Mouse (Mus musculus) stomach, embryonic 16.5 days (tissue): ENCODE measurements at regions not wholly inside any gene's neighbourhood (a gene's known extent, or its start where the extent isn't known, plus 50 kb on each side); places are given as distances from the start of the nearest gene placed in this dataset.
A peak's percentile ranks its signal among the peaks of the same experiment; 100 is the strongest.
"Not testable (repeated sequence)": the region's sequence is repeated elsewhere in the genome, so short reads cannot be mapped to it uniquely, and the experiment has no call there.

Experiments
- ATAC-seq: fragments of 200-750 bp; cut with Nextera tagmentation; 2 replicates; pipeline ENCODE4 v1.8.0; 2017; ENCODE audit warnings: moderate number of reproducible peaks, moderate TSS enrichment; ENCODE audit not compliant: insufficient read depth, low FRiP score
- H3K27ac ChIP-seq: fragments of 300-500 bp; sonication (generic); 2 replicates; pipeline ENCODE4 v1.5.1; 2014; ENCODE audit warnings: low read length
- H3K27me3 ChIP-seq: fragments of 300-500 bp; sonication (generic); 2 replicates; pipeline ENCODE4 v1.6.1; 2014; ENCODE audit warnings: low read length, control low read depth, mixed read lengths; ENCODE audit not compliant: control insufficient read depth, insufficient read depth
- H3K36me3 ChIP-seq: fragments of 300-500 bp; sonication (generic); 2 replicates; pipeline ENCODE4 v1.6.1; 2014; ENCODE audit warnings: low read length; ENCODE audit not compliant: control insufficient read depth, insufficient read depth
- H3K4me1 ChIP-seq: fragments of 300-500 bp; sonication (generic); 2 replicates; pipeline ENCODE4 v1.6.1; 2014; ENCODE audit warnings: low read length, control low read depth, mixed read lengths; ENCODE audit not compliant: control insufficient read depth, insufficient read depth
- H3K4me2 ChIP-seq: fragments of 300-500 bp; sonication (generic); 2 replicates; pipeline ENCODE4 v1.6.1; 2014; ENCODE audit warnings: low read depth, low read length, mixed read lengths
- H3K4me3 ChIP-seq: fragments of 300-500 bp; sonication (generic); replicated peaks from 2 replicates; pipeline ENCODE4 v1.5.1; 2014; ENCODE audit warnings: mild to moderate bottlenecking, low read length
- H3K9ac ChIP-seq: fragments of 300-500 bp; sonication (generic); 2 replicates; pipeline ENCODE4 v1.6.1; 2014; ENCODE audit warnings: low read length
- H3K9me3 ChIP-seq: fragments of 300-500 bp; sonication (generic); replicated peaks from 2 replicates; pipeline ENCODE4 v1.6.1; 2016; ENCODE audit warnings: low read length, control low read depth; ENCODE audit not compliant: control insufficient read depth
- WGBS: fragments of 180-500 bp; shearing (Covaris S2); extraction: QIAGEN DNeasy Blood & Tissue Kit; methylation state at CpG from one replicate; pipeline ENCODE4 v1.1.7; 2014; 5-methylcytosine and 5-hydroxymethylcytosine counted together

- 76% methylated on average over 8 of the region's 8 CpGs for WGBS
- Histone ChIP-seq H3K36me3 (no peaks in the 10 kb centered on the region), H3K27me3 (no peaks in the 10 kb centered on the region), H3K27ac (no peak overlapping the region), H3K4me1 (no peaks in the 10 kb centered on the region), H3K9ac (no peak overlapping the region), H3K9me3 (no peaks in the 10 kb centered on the region), H3K4me3 (no peak overlapping the region), H3K4me2 (no peak overlapping the region)
- ATAC-seq, result no peak
Measured at GRCm38 (mm10) chr10:8116821-8117220, 160.8 kb upstream of the Tab2 start.

- H3K27me3 ChIP-seq, H3K36me3 ChIP-seq, H3K9me3 ChIP-seq, H3K4me3 ChIP-seq, H3K4me2 ChIP-seq, H3K27ac ChIP-seq, H3K9ac ChIP-seq, ATAC-seq, H3K4me1 ChIP-seq: not testable (repeated sequence)
- 75% methylated on average over 5 of the region's 5 CpGs for WGBS
Measured at GRCm38 (mm10) chr10:8114932-8115331, 158.9 kb upstream of the Tab2 start.

GRCm38 (mm10) chr10:8114530-8114929 is 158.5 kb upstream of the Tab2 start:
- H3K9me3 ChIP-seq, result no peaks in the 10 kb centered on the region
- H3K4me3 ChIP-seq, result no peak overlapping the region
- no peak overlapping the region for H3K4me2 ChIP-seq
- no peaks in the 10 kb centered on the region for H3K36me3 ChIP-seq
- H3K27me3 ChIP-seq, result no peaks in the 10 kb centered on the region
- no peaks in the 10 kb centered on the region for H3K4me1 ChIP-seq
- no peak overlapping the region for H3K27ac ChIP-seq
- no peak overlapping the region for H3K9ac ChIP-seq
- WGBS, result 62% methylated on average over 3 of the region's 3 CpGs
- no peak for ATAC-seq

GRCm38 (mm10) chr10:8100489-8100888 is 144.5 kb upstream of the Tab2 start:
- 79% methylated on average over 6 of the region's 6 CpGs for WGBS
- Histone ChIP-seq H3K4me1 (no peaks in the 10 kb centered on the region), H3K9ac (no peak overlapping the region), H3K36me3 (no peaks in the 10 kb centered on the region), H3K4me3 (no peak overlapping the region), H3K4me2 (no peak overlapping the region), H3K27me3 (no peaks in the 10 kb centered on the region), H3K27ac (no peak overlapping the region), H3K9me3 (peaks cover 8% of the 10 kb centered on the region; the same call in 1 of the 2 replicates)
- ATAC-seq, result no peak

- no peaks in the 10 kb centered on the region for H3K36me3 ChIP-seq
- H3K4me3 ChIP-seq, result no peak overlapping the region
- H3K4me2 ChIP-seq, result no peak overlapping the region
- no peak overlapping the region for H3K27ac ChIP-seq
- peak; percentile 33; the same call in 1 of the 2 replicates for ATAC-seq
- no peak overlapping the region for H3K9ac ChIP-seq
- no peaks in the 10 kb centered on the region for H3K9me3 ChIP-seq
- no peaks in the 10 kb centered on the region for H3K4me1 ChIP-seq
- no peaks in the 10 kb centered on the region for H3K27me3 ChIP-seq
- 41% methylated on average over 2 of the region's 2 CpGs for WGBS
Measured at GRCm38 (mm10) chr10:8095924-8096323, 139.9 kb upstream of the Tab2 start.

- no peak overlapping the region for H3K4me3 ChIP-seq
- H3K27me3 ChIP-seq, result no peaks in the 10 kb centered on the region
- H3K4me1 ChIP-seq, result no peaks in the 10 kb centered on the region
- no peak overlapping the region for H3K9ac ChIP-seq
- no peak overlapping the region for H3K27ac ChIP-seq
- H3K9me3 ChIP-seq, result no peaks in the 10 kb centered on the region
- ATAC-seq, result no peak
- WGBS, result 82% methylated on average over 3 of the region's 3 CpGs
- no peaks in the 10 kb centered on the region for H3K36me3 ChIP-seq
- H3K4me2 ChIP-seq, result no peak overlapping the region
Measured at GRCm38 (mm10) chr10:8095206-8095605, 139.2 kb upstream of the Tab2 start.

- Histone ChIP-seq H3K27ac (no peak overlapping the region; the same call in 1 of the 2 replicates), H3K4me3 (no peak overlapping the region), H3K4me1 (peaks cover 3% of the 10 kb centered on the region), H3K9me3 (no peaks in the 10 kb centered on the region), H3K27me3 (no peaks in the 10 kb centered on the region), H3K36me3 (no peaks in the 10 kb centered on the region), H3K9ac (no peak overlapping the region), H3K4me2 (no peak overlapping the region)
- WGBS, result 55% methylated on average over 8 of the region's 8 CpGs
- ATAC-seq, result no peak
Measured at GRCm38 (mm10) chr10:8091871-8092552, 136.0 kb upstream of the Tab2 start.

- Histone ChIP-seq H3K9me3 (no peaks in the 10 kb centered on the region), H3K36me3 (no peaks in the 10 kb centered on the region), H3K27ac (no peak overlapping the region), H3K27me3 (no peaks in the 10 kb centered on the region), H3K4me1 (peaks cover 4% of the 10 kb centered on the region), H3K9ac (no peak overlapping the region), H3K4me3 (no peak overlapping the region), H3K4me2 (no peak overlapping the region)
- WGBS, result 58% methylated on average over 9 of the region's 9 CpGs
- no peak for ATAC-seq
Measured at GRCm38 (mm10) chr10:8089296-8089695, 133.3 kb upstream of the Tab2 start.

- H3K36me3 ChIP-seq, result no peaks in the 10 kb centered on the region
- 74% methylated on average over 3 of the region's 3 CpGs for WGBS
- no peak overlapping the region for H3K9ac ChIP-seq
- peaks cover 4% of the 10 kb centered on the region for H3K4me1 ChIP-seq
- no peak overlapping the region for H3K4me3 ChIP-seq
- ATAC-seq, result no peak
- H3K27ac ChIP-seq, result no peak overlapping the region
- no peaks in the 10 kb centered on the region for H3K9me3 ChIP-seq
- no peaks in the 10 kb centered on the region for H3K27me3 ChIP-seq
- H3K4me2 ChIP-seq, result no peak overlapping the region
Measured at GRCm38 (mm10) chr10:8088737-8089136, 132.7 kb upstream of the Tab2 start.
